Mouse (Mus musculus): ENCODE results near the gene Cryba2. TPM values are rescaled to one million over a fixed set of nuclear protein-coding genes. Genes with fewer than 3 reads are reported as not detected.

Cryba2 gene
- total RNA-seq, 2 experiments from 2014 or later = not detected

GRCm38 (mm10) chr1:74884196-74885141, 8.5 kb downstream of the Cryba2 start:
- intact Hi-C loops (cut with DNase I) = no loop called here
- no peak for DNase-seq

- no peak for DNase-seq
- intact Hi-C loops (cut with DNase I) = no loop called here
These were observed 9.5 kb downstream of the Cryba2 start for GRCm38 (mm10) chr1:74883441-74883840.

- intact Hi-C loops (cut with DNase I) = no loop called here
- DNase-seq = no peak
These were observed 10.1 kb downstream of the Cryba2 start for GRCm38 (mm10) chr1:74882828-74883227.

GRCm38 (mm10) chr1:74882055-74882734, 10.7 kb downstream of the Cryba2 start:
- peak in 1 of 2 experiments; percentile 16 for DNase-seq
- intact Hi-C loops (cut with DNase I) = no loop called here

GRCm38 (mm10) chr1:74880785-74881360, 12.1 kb downstream of the Cryba2 start:
- intact Hi-C loops (cut with DNase I) = no loop called here
- DNase-seq = peak; percentile 71 to 81

- intact Hi-C loops (cut with DNase I) = no loop called here
These were observed 15.7 kb downstream of the Cryba2 start for GRCm38 (mm10) chr1:74877199-74877598.

GRCm38 (mm10) chr1:74872218-74872617, 20.7 kb downstream of the Cryba2 start:
- no peak for DNase-seq
- intact Hi-C loops (cut with DNase I) = no loop called here

More at GRCm38 (mm10) chr1:74877199-74877598, 15.7 kb downstream of the Cryba2 start:
- no peak for DNase-seq

- intact Hi-C loops (cut with DNase I) = no loop called here
- no peak for DNase-seq
These were observed 31.2 kb downstream of the Cryba2 start for GRCm38 (mm10) chr1:74861783-74862182.

GRCm38 (mm10) chr1:74859223-74859984, 33.5 kb downstream of the Cryba2 start:
- intact Hi-C loops (cut with DNase I) = no loop called here

GRCm38 (mm10) chr1:74858805-74859204, 34.1 kb downstream of the Cryba2 start:
- intact Hi-C loops (cut with DNase I) = no loop called here

More at GRCm38 (mm10) chr1:74859223-74859984, 33.5 kb downstream of the Cryba2 start:
- DNase-seq = no peak

GRCm38 (mm10) chr1:74858171-74858719, 34.7 kb downstream of the Cryba2 start:
- peak; percentile 72 to 78 for DNase-seq
- intact Hi-C loops (cut with DNase I) = no loop called here

More at GRCm38 (mm10) chr1:74858805-74859204, 34.1 kb downstream of the Cryba2 start:
- no peak for DNase-seq

- intact Hi-C loops (cut with DNase I) = no loop called here
- DNase-seq = no peak
These were observed 35.3 kb downstream of the Cryba2 start for GRCm38 (mm10) chr1:74857677-74858076.

GRCm38 (mm10) chr1:74857201-74857600, 35.7 kb downstream of the Cryba2 start:
- intact Hi-C loops (cut with DNase I) = no loop called here
- DNase-seq = no peak

GRCm38 (mm10) chr1:74856791-74857190, 36.2 kb downstream of the Cryba2 start:
- intact Hi-C loops (cut with DNase I) = no loop called here
- DNase-seq = no peak

GRCm38 (mm10) chr1:74856439-74856720, 36.6 kb downstream of the Cryba2 start:
- no peak for DNase-seq
- intact Hi-C loops (cut with DNase I) = no loop called here

GRCm38 (mm10) chr1:74855651-74856438, 37.1 kb downstream of the Cryba2 start:
- DNase-seq = peak in 1 of 2 experiments; percentile 5
- intact Hi-C loops (cut with DNase I) = no loop called here

GRCm38 (mm10) chr1:74855156-74855555, 37.8 kb downstream of the Cryba2 start:
- intact Hi-C loops (cut with DNase I) = no loop called here
- DNase-seq = no peak

- intact Hi-C loops (cut with DNase I) = no loop called here
- DNase-seq = peak; percentile 72 to 75
These were observed 38.5 kb downstream of the Cryba2 start, which contains the start of gene Cdk5r2 for GRCm38 (mm10) chr1:74854306-74855056. Gene Cdk5r2 (plus strand): TSS chr1:74854934.

All from heart, postnatal 14 days (tissue).